Comparison of ENCODE assay signal across 8 mouse cellular contexts in the genomic region with DNA sequence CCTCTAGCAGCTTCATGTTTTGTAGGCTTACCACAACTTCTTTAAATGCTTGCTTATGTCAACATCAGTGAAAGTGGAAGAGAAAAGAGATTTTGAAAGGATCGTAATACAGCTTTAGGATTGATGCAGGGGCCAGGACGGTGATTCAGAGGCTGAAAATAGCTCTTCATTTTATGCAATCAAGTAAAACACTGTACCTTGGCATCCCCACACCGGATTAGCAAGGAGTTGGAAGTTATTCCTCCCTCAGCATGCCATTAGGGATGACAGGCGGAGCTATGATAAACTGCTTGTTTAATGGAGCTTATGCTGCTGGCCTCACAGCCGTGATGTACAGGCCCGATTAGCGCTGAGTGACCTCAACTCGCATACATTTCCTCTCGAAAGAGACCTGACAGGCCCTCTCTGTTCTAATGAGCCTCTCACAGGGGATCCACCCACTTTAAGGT.
DNase-seq lines count a peak whose midpoint lies in the region; ATAC-seq lines count a peak whose summit lies in the region.

No protein-coding gene starts in this region.

- no peak; the same call in 1 of the 2 replicates for ATAC-seq in forebrain, embryonic 15.5 days (replicated peaks)
- ATAC-seq in intestine, embryonic 14.5 days (replicated peaks; ENCODE audit: low FRiP score, low TSS enrichment, low read depth) = peak; percentile 52; the same call in 1 of the 2 replicates
- 0 out of 2 replicates have a peak, but pooled peaks have one; percentile 36 for ATAC-seq in neural tube, embryonic 13.5 days (ENCODE audit: low read depth)

- peaks cover 26% of the 10 kb centered on the region for H3K4me1 ChIP-seq in forebrain, embryonic 15.5 days
- peaks cover 27% of the 10 kb centered on the region for H3K4me1 ChIP-seq in intestine, embryonic 14.5 days (replicated peaks; ENCODE audit: control insufficient read depth, insufficient read depth, low read length)
- peaks cover 31% of the 10 kb centered on the region for H3K4me1 ChIP-seq in neural tube, embryonic 13.5 days (replicated peaks)

- peak overlapping the region; percentile 19; the same call in 1 of the 2 replicates for H3K27ac ChIP-seq in forebrain, embryonic 15.5 days (replicated peaks)
- peak overlapping the region; percentile 54; the same call in 1 of the 2 replicates for H3K27ac ChIP-seq in intestine, embryonic 14.5 days (ENCODE audit: low read depth)
- H3K27ac ChIP-seq in neural tube, embryonic 13.5 days (replicated peaks) = peak overlapping the region; percentile 66

- H3K4me2 ChIP-seq in forebrain, embryonic 15.5 days (replicated peaks) = no peak overlapping the region
- H3K4me2 ChIP-seq in intestine, embryonic 14.5 days (ENCODE audit: low read length) = no peak overlapping the region
- H3K4me2 ChIP-seq in neural tube, embryonic 13.5 days = no peak overlapping the region

- H3K36me3 ChIP-seq in forebrain, embryonic 15.5 days = no peaks in the 10 kb centered on the region
- no peaks in the 10 kb centered on the region for H3K36me3 ChIP-seq in intestine, embryonic 14.5 days (ENCODE audit: control insufficient read depth, insufficient read depth, low read length)
- no peaks in the 10 kb centered on the region for H3K36me3 ChIP-seq in neural tube, embryonic 13.5 days

- no peak overlapping the region for H3K4me3 ChIP-seq in forebrain, embryonic 15.5 days
- H3K4me3 ChIP-seq in intestine, embryonic 14.5 days (ENCODE audit: low read depth, low read length) = no peak overlapping the region
- no peak overlapping the region for H3K4me3 ChIP-seq in neural tube, embryonic 13.5 days

- H3K9ac ChIP-seq in forebrain, embryonic 15.5 days (replicated peaks) = no peak overlapping the region
- H3K9ac ChIP-seq in intestine, embryonic 14.5 days (ENCODE audit: low read length) = no peak overlapping the region
- no peak overlapping the region for H3K9ac ChIP-seq in neural tube, embryonic 13.5 days

- H3K27me3 ChIP-seq in forebrain, embryonic 15.5 days = no peaks in the 10 kb centered on the region
- H3K27me3 ChIP-seq in intestine, embryonic 14.5 days (replicated peaks; ENCODE audit: control insufficient read depth, insufficient read depth, low read length) = no peaks in the 10 kb centered on the region
- H3K27me3 ChIP-seq in neural tube, embryonic 13.5 days = no peaks in the 10 kb centered on the region

- H3K9me3 ChIP-seq in forebrain, embryonic 15.5 days = no peaks in the 10 kb centered on the region
- H3K9me3 ChIP-seq in intestine, embryonic 14.5 days (ENCODE audit: control insufficient read depth, low read length) = no peaks in the 10 kb centered on the region
- no peaks in the 10 kb centered on the region for H3K9me3 ChIP-seq in neural tube, embryonic 13.5 days

- DNase-seq in lung, adult 18-20 months = peak; percentile 24 to 48
- no peak for DNase-seq in lung, postnatal 14 days
- DNase-seq in cerebellum, adult 11-12 months = peak; percentile 80
- peak; percentile 47 for DNase-seq in intestine, embryonic 14.5 days (ENCODE audit: low spot score)
- DNase-seq in thymus, postnatal 14 days = no peak
- no peak for DNase-seq in ovary, postnatal 14 days (ENCODE audit: low spot score)

- WGBS in forebrain, embryonic 15.5 days = 16% methylated on average over 9 of the region's 9 CpGs
- 17% methylated on average over 9 of the region's 9 CpGs for WGBS in intestine, embryonic 14.5 days
- 21% methylated on average over 9 of the region's 9 CpGs for WGBS in neural tube, embryonic 13.5 days

Comparison
In these comparisons a context has a peak if more than half of its experiments do, and no peak if none do; other contexts are left out.
1. DNase-seq: peak in lung, adult 18-20 months (2 of 2), cerebellum, adult 11-12 months (single experiment) and intestine, embryonic 14.5 days (single experiment); none in lung, postnatal 14 days (single experiment), thymus, postnatal 14 days (single experiment) and ovary, postnatal 14 days (single experiment).
2. Peak in every context shown above with its lines, with median percentiles within 50 percentile points of each other: H3K27ac ChIP-seq.